Mouse (Mus musculus) NIH3T3 (cell line): ENCODE results near the gene Rnf144b.

Experiments
- DNase-seq: peaks from one replicate; pipeline ENCODE4 v3.0.0-alpha.2; 2012; ENCODE audit warnings: low read depth

The Rnf144b gene

GRCm38 (mm10) chr13:47266411-47266810 lies 144.0 kb downstream of the Rnf144b start:
- DNase-seq: no peak

- DNase-seq: no peak
Observed at GRCm38 (mm10) chr13:47268227-47268626, 145.8 kb downstream of the Rnf144b start.

GRCm38 (mm10) chr13:47272928-47273327 lies 150.5 kb downstream of the Rnf144b start:
- DNase-seq: peak; percentile 42

- no peak for DNase-seq
Observed at GRCm38 (mm10) chr13:47273487-47273886, 151.0 kb downstream of the Rnf144b start.

- no peak for DNase-seq
Observed at GRCm38 (mm10) chr13:47274139-47274538, 151.7 kb downstream of the Rnf144b start.

- no peak for DNase-seq
Observed at GRCm38 (mm10) chr13:47277000-47277823, 154.8 kb downstream of the Rnf144b start.

GRCm38 (mm10) chr13:47277824-47278290 lies 155.4 kb downstream of the Rnf144b start:
- DNase-seq: no peak

- DNase-seq: no peak
Observed at GRCm38 (mm10) chr13:47282221-47282620, 159.8 kb downstream of the Rnf144b start.

- DNase-seq: peak; percentile 76
Observed at GRCm38 (mm10) chr13:47288449-47288848, 166.0 kb downstream of the Rnf144b start.

GRCm38 (mm10) chr13:47296465-47296864 lies 174.0 kb downstream of the Rnf144b start:
- DNase-seq: no peak
